Mouse (Mus musculus) liver, embryonic 15.5 days (tissue): ENCODE results near the gene Zfp821. TPM values are rescaled to one million over a fixed set of nuclear protein-coding genes. Genes with fewer than 3 reads are reported as not detected.

Source experiments
- ATAC-seq: fragments of 200-750 bp; cut with Nextera tagmentation; 2 replicates; pipeline ENCODE4 v1.8.0; 2017; ENCODE audit warnings: moderate number of reproducible peaks, mild to moderate bottlenecking, moderate library complexity; ENCODE audit not compliant: insufficient read depth
- H3K27ac ChIP-seq: fragments of 300-500 bp; sonication (generic); replicated peaks from 2 replicates; pipeline ENCODE4 v1.5.1; 2015; ENCODE audit warnings: mild to moderate bottlenecking, inconsistent platforms
- H3K27me3 ChIP-seq: fragments of 300-500 bp; sonication (generic); 2 replicates; pipeline ENCODE4 v1.6.1; 2015; ENCODE audit warnings: mild to moderate bottlenecking, inconsistent platforms
- H3K36me3 ChIP-seq: fragments of 300-500 bp; sonication (generic); replicated peaks from 2 replicates; pipeline ENCODE4 v1.6.1; 2015; ENCODE audit warnings: moderate library complexity, mild to moderate bottlenecking, inconsistent platforms
- H3K4me1 ChIP-seq: fragments of 300-500 bp; sonication (generic); replicated peaks from 2 replicates; pipeline ENCODE4 v1.6.1; 2015; ENCODE audit warnings: inconsistent platforms
- H3K4me2 ChIP-seq: fragments of 300-500 bp; sonication (generic); 2 replicates; pipeline ENCODE4 v1.6.1; 2015; ENCODE audit warnings: moderate library complexity, mild to moderate bottlenecking, inconsistent platforms
- H3K4me3 ChIP-seq: fragments of 300-500 bp; sonication (generic); replicated peaks from 2 replicates; pipeline ENCODE4 v1.5.1; 2015; ENCODE audit warnings: mild to moderate bottlenecking, inconsistent platforms
- H3K9ac ChIP-seq: fragments of 300-500 bp; sonication (generic); 2 replicates; pipeline ENCODE4 v1.6.1; 2015; ENCODE audit warnings: moderate library complexity, mild to moderate bottlenecking, inconsistent platforms
- H3K9me3 ChIP-seq: fragments of 300-500 bp; sonication (generic); replicated peaks from 2 replicates; pipeline ENCODE4 v1.6.1; 2016; ENCODE audit warnings: inconsistent platforms
- WGBS: fragments of 180-500 bp; shearing (Covaris S2); methylation state at CpG from one replicate; pipeline ENCODE4 v1.1.7; 2015; ENCODE audit warnings: mixed read lengths; ENCODE audit not compliant: insufficient replicate concordance; 5-methylcytosine and 5-hydroxymethylcytosine counted together
- polyA plus RNA-seq: library from polyadenylated mRNA; unstranded; fragments of >200 nt; fragmentation: Nextera tagmentation; extraction: Ambion mirVana; gene quantifications from 2 replicates; pipeline ENCODE4 v1.2.1, GENCODE M21; 2015

Zfp821 gene
- polyA plus RNA-seq, 1 experiment from 2014 or later: 6.1 TPM

DNA sequence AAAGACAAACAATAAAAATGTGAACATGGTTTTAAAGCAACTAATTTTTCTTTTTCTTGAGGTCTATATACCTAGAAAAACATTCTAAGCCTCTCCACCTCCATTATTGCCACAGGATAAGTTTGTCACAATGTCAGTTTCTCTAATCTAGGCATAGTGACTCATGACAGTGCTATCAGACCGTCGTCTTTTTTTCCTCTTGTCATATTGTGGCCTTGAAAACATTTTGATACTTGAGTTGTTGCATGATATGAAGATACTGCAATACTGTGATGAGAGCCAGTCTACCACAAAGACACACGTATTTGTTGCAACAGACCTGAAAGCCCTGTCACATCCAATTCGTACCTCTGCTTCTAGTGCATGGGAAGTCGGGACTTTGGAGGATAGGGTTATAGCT is 9.6 kb downstream of the Zfp821 start:
- no peak overlapping the region for H3K27ac ChIP-seq
- H3K4me3 ChIP-seq: no peak overlapping the region
- peaks cover 84% of the 10 kb centered on the region for H3K36me3 ChIP-seq
- H3K27me3 ChIP-seq: no peaks in the 10 kb centered on the region
- no peak for ATAC-seq
- 69% methylated on average over 5 of the region's 5 CpGs for WGBS
- H3K9ac ChIP-seq: no peak overlapping the region
- no peaks in the 10 kb centered on the region for H3K9me3 ChIP-seq
- H3K4me1 ChIP-seq: no peaks in the 10 kb centered on the region
- H3K4me2 ChIP-seq: no peak overlapping the region

DNA sequence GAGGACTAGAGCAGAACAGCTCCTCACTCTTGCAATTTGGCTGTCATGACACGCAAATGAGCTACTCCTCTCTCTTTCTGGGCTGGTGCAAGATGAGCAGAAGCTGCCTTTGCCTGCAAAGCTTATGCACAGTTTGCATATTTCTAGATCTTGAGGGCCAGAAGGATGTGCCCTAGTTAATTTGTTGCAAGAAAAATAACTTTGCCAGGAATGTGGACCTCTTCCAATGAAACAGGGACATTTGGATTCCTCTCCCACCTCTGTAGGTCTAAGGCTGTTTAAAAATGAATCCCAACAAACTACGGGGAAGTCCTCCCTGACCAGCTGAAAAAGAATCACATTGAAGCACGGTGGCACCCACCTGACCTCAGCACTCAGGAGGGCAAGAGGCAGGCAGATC is 19.8 kb downstream of the Zfp821 start:
- Histone ChIP-seq H3K27ac (no peak overlapping the region), H3K4me3 (no peak overlapping the region), H3K9ac (no peak overlapping the region), H3K4me1 (no peaks in the 10 kb centered on the region), H3K4me2 (no peak overlapping the region), H3K36me3 (peaks cover 53% of the 10 kb centered on the region), H3K27me3 (no peaks in the 10 kb centered on the region), H3K9me3 (no peaks in the 10 kb centered on the region)
- WGBS: 70% methylated on average over 3 of the region's 3 CpGs
- no peak for ATAC-seq

- 74% methylated on average over 3 of the region's 3 CpGs for WGBS
- Histone ChIP-seq H3K4me1 (peaks cover 4% of the 10 kb centered on the region), H3K9me3 (no peaks in the 10 kb centered on the region), H3K27me3 (no peaks in the 10 kb centered on the region), H3K27ac (no peak overlapping the region), H3K9ac (no peak overlapping the region), H3K36me3 (peaks cover 38% of the 10 kb centered on the region), H3K4me3 (no peak overlapping the region), H3K4me2 (no peak overlapping the region)
- ATAC-seq: no peak
Observed at GRCm38 (mm10) chr8:109731012-109731411, 25.7 kb downstream of the Zfp821 start.

DNA sequence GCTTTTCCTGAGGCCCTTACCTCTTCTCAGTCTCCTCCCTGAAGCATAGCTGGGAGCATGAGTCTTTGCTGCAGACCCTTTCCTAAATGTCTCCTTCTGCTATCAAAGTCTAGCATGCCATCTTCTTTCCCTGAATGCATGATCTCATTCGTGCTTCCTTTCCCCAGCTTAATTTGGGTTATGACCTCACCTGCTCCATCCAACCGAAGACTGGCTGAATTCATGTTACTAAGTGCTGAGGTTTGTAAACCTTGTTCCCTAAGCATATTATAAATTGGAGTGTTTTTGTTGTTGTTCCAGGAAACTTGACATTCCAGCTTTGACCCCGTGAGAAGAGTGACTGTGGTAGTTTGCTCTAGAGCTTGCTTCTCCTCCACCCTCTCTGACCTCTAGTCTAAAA is 28.7 kb downstream of the Zfp821 start:
- H3K27me3 ChIP-seq: no peaks in the 10 kb centered on the region
- peaks cover 19% of the 10 kb centered on the region for H3K4me1 ChIP-seq
- H3K4me2 ChIP-seq: no peak overlapping the region
- no peak overlapping the region for H3K4me3 ChIP-seq
- peaks cover 38% of the 10 kb centered on the region for H3K36me3 ChIP-seq
- no peak overlapping the region for H3K27ac ChIP-seq
- WGBS: 74% methylated on average over 3 of the region's 3 CpGs
- H3K9me3 ChIP-seq: no peaks in the 10 kb centered on the region
- ATAC-seq: no peak
- H3K9ac ChIP-seq: no peak overlapping the region

DNA sequence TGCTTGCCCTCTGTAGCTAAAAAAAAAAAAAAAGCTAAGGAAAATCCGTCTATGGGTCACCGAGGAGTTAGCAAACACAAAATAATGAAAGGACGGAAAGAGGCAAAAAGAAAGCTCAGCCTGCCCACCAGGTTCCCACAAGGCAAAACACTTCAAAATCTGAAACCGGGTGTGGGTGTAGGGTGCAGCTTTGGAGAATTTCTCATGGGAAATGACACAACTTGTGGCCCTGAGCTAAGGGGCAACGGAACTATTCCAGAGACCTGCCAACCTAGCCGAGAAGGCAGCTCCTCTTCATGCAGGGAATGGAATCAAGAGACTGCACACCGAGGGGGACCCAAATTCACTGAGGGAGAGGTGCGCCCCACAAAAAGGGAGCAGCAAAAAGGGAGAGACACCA is 31.5 kb downstream of the Zfp821 start:
- H3K4me3 ChIP-seq: peak overlapping the region; percentile 87
- 3% methylated on average over 8 of the region's 8 CpGs for WGBS
- 0 out of 2 replicates have a peak, but pooled peaks have one; percentile 5 for ATAC-seq

DNA sequence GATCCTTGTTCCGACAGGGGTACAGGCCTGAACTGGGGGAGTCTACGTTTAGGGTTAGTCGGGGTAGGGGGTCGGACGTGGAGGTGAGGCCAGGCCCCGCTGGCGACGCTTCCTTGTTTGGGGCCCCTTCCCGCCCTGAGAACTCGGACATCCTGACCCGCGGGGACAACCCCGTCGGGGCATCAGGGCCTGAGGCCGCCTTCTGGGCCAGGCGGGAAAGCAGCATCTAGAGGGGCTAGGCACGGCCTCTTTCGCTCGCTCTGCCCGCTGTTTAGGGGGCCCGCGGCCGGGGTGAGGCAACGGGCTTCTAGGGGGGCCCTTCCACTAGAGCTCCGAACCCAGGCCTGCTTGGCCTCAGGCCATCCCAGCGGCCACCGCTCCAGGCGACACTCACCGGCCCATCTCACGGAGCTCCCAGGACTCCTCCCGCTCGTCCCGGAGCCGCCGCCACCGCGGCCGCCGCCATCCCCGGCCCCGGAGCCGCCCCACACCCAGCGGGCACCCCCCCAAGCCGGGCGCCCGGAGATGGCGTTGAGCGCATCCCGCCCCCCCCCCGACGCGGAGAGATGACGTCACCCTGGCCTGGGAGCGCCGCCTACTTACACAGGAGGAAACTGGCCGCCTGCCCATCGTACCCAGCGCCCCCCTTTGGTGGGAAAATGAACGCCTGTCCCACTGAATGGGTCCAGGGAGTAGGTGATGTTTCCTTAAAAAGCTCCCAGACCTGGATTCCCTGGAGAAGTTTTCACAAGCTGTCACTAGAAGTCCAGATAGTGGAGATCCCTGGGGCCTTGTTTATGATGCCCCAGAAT is 32.1 kb downstream of the Zfp821 start, which contains the start of gene Atxn1l:
Gene Atxn1l, minus strand, starts transcription at position 503 of the 812 bp plus-strand sequence.
- peaks cover 19% of the 10 kb centered on the region for H3K4me1 ChIP-seq
- WGBS: under 1% methylated on average over 59 of the region's 59 CpGs
- peak; percentile 85 for ATAC-seq

More for the DNA sequence above, 31.5 kb downstream of the Zfp821 start:
- H3K4me1 ChIP-seq: peaks cover 19% of the 10 kb centered on the region
- peak overlapping the region; percentile 77 for H3K27ac ChIP-seq
- peak overlapping the region; percentile 86 for H3K9ac ChIP-seq
- no peaks in the 10 kb centered on the region for H3K9me3 ChIP-seq
- no peaks in the 10 kb centered on the region for H3K27me3 ChIP-seq
- H3K36me3 ChIP-seq: peaks cover 29% of the 10 kb centered on the region
- H3K4me2 ChIP-seq: peak overlapping the region; percentile 90

GRCm38 (mm10) chr8:109738049-109738380 is 32.7 kb downstream of the Zfp821 start:
- 84% methylated on average over 1 of the region's 1 CpGs for WGBS
- Histone ChIP-seq H3K9me3 (no peaks in the 10 kb centered on the region), H3K4me2 (peak overlapping the region; percentile 90), H3K36me3 (peaks cover 17% of the 10 kb centered on the region), H3K4me3 (peak overlapping the region; percentile 87), H3K27me3 (no peaks in the 10 kb centered on the region), H3K4me1 (peaks cover 19% of the 10 kb centered on the region), H3K9ac (peak overlapping the region; percentile 86), H3K27ac (peak overlapping the region; percentile 77; the same call in 1 of the 2 replicates)
- ATAC-seq: peak; percentile 6; the same call in 1 of the 2 replicates

More for the DNA sequence above, 32.1 kb downstream of the Zfp821 start, which contains the start of gene Atxn1l:
- Histone ChIP-seq H3K27me3 (no peaks in the 10 kb centered on the region), H3K27ac (peak within 1 kb of the TSS; percentile 77), H3K9ac (peak within 1 kb of the TSS; percentile 86), H3K36me3 (peaks cover 23% of the 10 kb centered on the region), H3K4me3 (peak within 1 kb of the TSS; percentile 87), H3K4me2 (peak within 1 kb of the TSS; percentile 90), H3K9me3 (no peaks in the 10 kb centered on the region)

DNA sequence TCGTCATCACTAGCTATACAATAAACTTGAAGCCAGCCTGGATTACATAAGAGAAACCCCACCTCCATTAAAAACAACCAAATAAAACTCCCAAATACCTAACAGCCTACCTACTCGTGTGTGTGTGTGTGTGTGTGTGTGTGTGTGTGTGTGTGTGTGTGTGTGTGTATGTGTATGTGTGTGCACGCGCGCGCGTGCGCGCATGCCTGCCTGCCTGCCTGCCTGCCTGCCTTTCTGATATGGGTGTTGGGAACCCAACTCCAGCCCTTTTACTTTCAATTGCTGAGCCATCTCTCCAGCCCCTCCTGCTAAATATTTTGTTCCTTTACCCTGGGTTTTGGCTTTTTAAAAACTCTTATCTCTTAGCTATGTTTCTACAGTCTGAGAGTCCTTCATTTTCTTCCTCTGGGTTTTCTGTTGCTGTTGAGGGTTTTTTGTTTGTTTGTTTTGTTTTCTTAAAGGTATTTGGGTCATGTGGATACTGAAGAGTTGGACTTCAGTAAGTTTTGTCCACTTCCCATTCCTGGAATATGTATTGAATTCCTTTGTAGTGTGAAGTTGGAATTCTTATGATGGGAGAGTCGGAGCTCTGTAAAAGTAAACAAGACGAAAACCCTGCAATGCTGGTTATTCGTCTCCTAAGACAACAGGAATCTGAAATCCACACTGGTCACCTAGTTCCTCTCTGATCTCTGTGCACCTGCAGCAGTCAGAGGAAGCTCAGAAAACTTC is 42.3 kb downstream of the Zfp821 start:
- no peak for ATAC-seq
- Histone ChIP-seq H3K36me3 (no peaks in the 10 kb centered on the region), H3K27me3 (no peaks in the 10 kb centered on the region), H3K4me1 (no peaks in the 10 kb centered on the region), H3K9ac (no peak overlapping the region), H3K4me2 (no peak overlapping the region), H3K9me3 (no peaks in the 10 kb centered on the region), H3K27ac (no peak overlapping the region), H3K4me3 (no peak overlapping the region)
- 68% methylated on average over 12 of the region's 12 CpGs for WGBS

DNA sequence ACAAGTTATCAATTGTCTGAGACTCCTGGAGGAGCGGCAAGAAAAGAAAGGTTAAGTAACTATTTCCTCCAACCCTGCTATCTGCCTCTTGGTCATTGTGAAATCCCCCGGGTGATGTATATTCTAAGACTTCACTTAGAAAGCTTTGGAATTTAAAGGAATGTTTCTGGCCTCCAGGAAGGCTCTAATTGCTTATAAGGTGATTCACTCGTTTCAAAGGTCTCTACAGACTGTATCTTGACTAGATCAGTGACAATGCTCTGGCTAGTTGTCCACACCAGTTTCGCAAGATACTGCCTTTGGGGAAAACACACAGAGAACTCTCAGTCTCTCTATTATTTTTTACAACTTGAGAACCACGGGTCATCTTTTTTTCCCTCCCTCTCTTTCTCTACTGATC is 44.9 kb downstream of the Zfp821 start:
- no peaks in the 10 kb centered on the region for H3K36me3 ChIP-seq
- 19% methylated on average over 5 of the region's 5 CpGs for WGBS
- no peak overlapping the region for H3K4me3 ChIP-seq
- H3K4me1 ChIP-seq: no peaks in the 10 kb centered on the region
- no peak overlapping the region for H3K9ac ChIP-seq
- H3K27ac ChIP-seq: no peak overlapping the region
- ATAC-seq: no peak
- no peaks in the 10 kb centered on the region for H3K27me3 ChIP-seq
- no peak overlapping the region for H3K4me2 ChIP-seq
- no peaks in the 10 kb centered on the region for H3K9me3 ChIP-seq

DNA sequence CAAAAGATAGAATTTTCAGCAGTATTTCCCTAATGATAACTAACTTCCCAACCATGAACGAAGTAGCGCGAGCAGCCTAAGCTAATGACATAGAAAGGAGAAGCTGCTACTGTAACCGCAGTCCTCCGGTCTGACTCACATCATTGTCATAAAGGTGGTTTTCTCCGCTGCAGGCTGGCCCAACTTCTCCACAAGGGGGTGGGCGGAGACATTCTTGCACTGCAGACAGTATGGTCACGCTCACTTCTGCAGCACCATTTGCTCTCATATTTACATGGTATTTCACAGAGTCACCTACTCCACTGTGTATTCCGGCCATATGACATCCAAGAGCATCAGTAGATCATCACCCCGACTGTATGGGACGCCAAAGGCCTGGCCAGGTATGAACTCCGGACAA is 45.4 kb downstream of the Zfp821 start:
- no peak overlapping the region for H3K4me2 ChIP-seq
- no peaks in the 10 kb centered on the region for H3K4me1 ChIP-seq
- peak; percentile 42; the same call in 1 of the 2 replicates for ATAC-seq
- H3K27ac ChIP-seq: no peak overlapping the region
- 28% methylated on average over 12 of the region's 12 CpGs for WGBS
- no peaks in the 10 kb centered on the region for H3K36me3 ChIP-seq
- H3K27me3 ChIP-seq: no peaks in the 10 kb centered on the region
- no peak overlapping the region for H3K4me3 ChIP-seq
- no peaks in the 10 kb centered on the region for H3K9me3 ChIP-seq
- H3K9ac ChIP-seq: no peak overlapping the region

DNA sequence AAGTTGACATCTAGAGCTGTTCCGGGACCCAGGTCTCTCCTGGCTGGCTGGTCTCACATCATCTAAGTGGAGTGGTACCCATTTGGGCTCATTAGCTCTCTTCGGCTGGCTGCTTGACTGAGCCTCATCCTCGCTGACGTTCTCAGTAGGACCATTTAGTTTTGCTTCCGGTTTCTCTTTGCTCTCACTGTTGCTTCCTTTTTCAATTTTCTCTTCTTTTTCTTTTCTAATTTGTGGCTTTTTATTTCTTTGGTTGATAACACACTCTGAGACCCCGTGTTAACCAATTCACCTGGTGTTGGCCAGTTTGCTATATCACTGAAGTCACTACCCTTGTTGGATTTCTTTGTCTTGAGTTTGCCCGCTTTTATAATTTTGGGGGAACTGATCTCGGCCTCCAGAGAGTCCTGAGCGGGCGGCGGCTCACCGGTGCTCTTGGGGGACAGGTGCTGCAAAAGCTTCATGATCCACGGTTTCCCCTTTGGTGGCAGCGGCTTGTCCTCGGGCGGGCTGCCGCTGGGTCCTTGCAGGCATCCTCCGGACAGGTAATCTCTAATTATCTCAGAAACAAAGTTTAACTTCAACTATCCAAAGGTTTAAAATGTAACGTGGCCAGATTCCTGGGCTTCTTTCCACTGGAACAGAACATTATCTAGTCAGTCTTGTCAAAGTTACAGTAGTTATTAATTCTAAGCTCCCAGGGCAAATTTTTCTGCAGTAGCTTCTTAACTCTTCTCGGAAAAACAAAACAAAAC is 46.6 kb downstream of the Zfp821 start:
- Histone ChIP-seq H3K9ac (no peak overlapping the region), H3K27ac (no peak overlapping the region), H3K4me3 (no peak overlapping the region), H3K4me2 (no peak overlapping the region), H3K4me1 (no peaks in the 10 kb centered on the region), H3K9me3 (no peaks in the 10 kb centered on the region), H3K36me3 (no peaks in the 10 kb centered on the region), H3K27me3 (no peaks in the 10 kb centered on the region)
- WGBS: 73% methylated on average over 20 of the region's 20 CpGs
- no peak for ATAC-seq
